Mouse (Mus musculus) MEL (cell line): Measurements from ENCODE around the gene Atp8a2.

Source experiments
- CHD1 ChIP-seq: IDR thresholded peaks from 2 replicates; pipeline ENCODE4 v1.6.1; 2012; ENCODE audit warnings: low read depth, mild to moderate bottlenecking, inconsistent platforms, low read length, improper control_type of control experiment
- CHD2 ChIP-seq: IDR thresholded peaks from 2 replicates; pipeline ENCODE4 v1.6.1; 2011; ENCODE audit warnings: low read length, improper control_type of control experiment
- CTCF ChIP-seq, 3 experiments: IDR thresholded peaks in 2 of 3; conservative IDR thresholded peaks in 1 of 3; 2 replicates each; pipeline ENCODE4 v1.5.1; 2011 to 2012; ENCODE audit warnings: low read length in 3 of 3, low read depth in 2 of 3, mild to moderate bottlenecking in 2 of 3, improper control_type of control experiment in 1 of 3, inconsistent platforms in 1 of 3, mixed read lengths in 1 of 3, moderate library complexity in 1 of 3; ENCODE audit not compliant: control insufficient read depth in 1 of 3, insufficient read depth in 1 of 3, poor library complexity in 1 of 3, severe bottlenecking in 1 of 3
- ETS1 ChIP-seq: IDR thresholded peaks from 2 replicates; pipeline ENCODE4 v1.6.1; 2012; ENCODE audit warnings: low read depth, mild to moderate bottlenecking, inconsistent platforms, low read length, improper control_type of control experiment, moderate library complexity
- MYC ChIP-seq: IDR thresholded peaks from 2 replicates; pipeline ENCODE4 v1.6.1; 2011; ENCODE audit warnings: low read depth, mild to moderate bottlenecking, low read length, improper control_type of control experiment, moderate library complexity
- POLR2A ChIP-seq, 2 experiments: IDR thresholded peaks; 2 replicates each; pipeline ENCODE4 v1.6.1; 2011 to 2012; ENCODE audit warnings: low read length in 2 of 2, mild to moderate bottlenecking in 2 of 2, control low read depth in 1 of 2, improper control_type of control experiment in 1 of 2, low read depth in 1 of 2, moderate library complexity in 1 of 2; ENCODE audit not compliant: control insufficient read depth in 1 of 2, insufficient read depth in 1 of 2, poor library complexity in 1 of 2
- RAD21 ChIP-seq: IDR thresholded peaks from 2 replicates; pipeline ENCODE4 v1.6.1; 2011; ENCODE audit warnings: mild to moderate bottlenecking, low read depth, low read length, improper control_type of control experiment
- SIN3A ChIP-seq: IDR thresholded peaks from 2 replicates; pipeline ENCODE4 v1.6.1; 2012; ENCODE audit warnings: low read length, improper control_type of control experiment, inconsistent platforms
- ZC3H11A ChIP-seq: IDR thresholded peaks from 2 replicates; pipeline ENCODE4 v1.6.1; 2012; ENCODE audit warnings: low read depth, mild to moderate bottlenecking, inconsistent platforms, low read length, improper control_type of control experiment
- ZKSCAN1 ChIP-seq: IDR thresholded peaks from 2 replicates; pipeline ENCODE4 v1.6.1; 2012; ENCODE audit warnings: low read depth, mild to moderate bottlenecking, inconsistent platforms, low read length, improper control_type of control experiment, moderate library complexity

DNA sequence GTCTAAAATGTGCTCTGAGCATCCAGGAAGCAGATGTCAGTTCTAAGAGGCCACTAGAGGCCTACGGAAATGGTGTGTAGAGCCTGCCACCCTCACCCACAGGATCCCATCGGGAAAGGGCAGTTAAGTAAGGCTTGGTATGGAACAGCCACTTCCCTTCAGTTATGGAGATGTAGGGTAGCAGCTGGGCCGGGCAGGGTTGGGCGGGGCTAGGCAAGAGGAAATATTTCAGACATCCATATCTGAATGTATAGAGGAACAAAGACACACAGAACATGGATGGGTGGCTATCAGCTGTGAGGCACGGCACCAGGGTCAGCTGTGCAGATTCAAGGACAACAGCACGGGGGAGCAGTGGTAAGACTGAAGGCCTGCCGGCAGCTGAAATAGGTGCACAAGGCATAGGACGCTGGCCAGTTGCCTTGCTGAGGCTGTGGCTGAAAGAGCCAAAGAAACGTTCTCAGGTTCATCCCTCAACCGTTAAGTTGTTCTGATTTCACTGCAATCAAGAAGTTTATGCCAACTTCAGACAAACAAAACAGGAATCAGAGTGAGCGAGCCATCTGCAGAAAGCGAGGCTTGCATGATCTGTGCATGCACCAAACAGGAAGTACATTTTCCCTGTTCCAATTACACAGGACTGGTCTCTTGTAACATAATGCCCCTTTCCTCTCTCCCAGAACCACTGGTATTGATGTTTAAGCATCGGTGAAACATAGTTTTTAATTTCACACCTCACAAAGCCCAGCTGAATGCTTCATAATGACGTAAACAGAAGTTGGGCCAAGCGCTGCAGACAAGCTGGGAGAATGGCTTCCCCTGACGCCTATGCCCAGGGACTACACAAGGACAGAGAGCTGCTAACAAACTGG, 549.9 kb downstream of the Atp8a2 start:
- TF ChIP-seq POLR2A (IDR thresholded peaks at IDR 0.05; ENCODE audit: control insufficient read depth in 1 of 2, insufficient read depth in 1 of 2, low read depth in 1 of 2, low read length in 2 of 2, poor library complexity in 1 of 2), result no peak
- TF ChIP-seq MYC, result no peak
- TF ChIP-seq ZKSCAN1, result no peak
- TF ChIP-seq ZC3H11A, result no peak
- TF ChIP-seq ETS1, result no peak
- TF ChIP-seq CHD2, result no peak
- no peak for TF ChIP-seq RAD21
- TF ChIP-seq CTCF (IDR thresholded peaks at IDR 0.05 in 2 of 3, conservative IDR thresholded peaks at IDR 0.05 in 1 of 3; ENCODE audit: control insufficient read depth in 1 of 3, insufficient read depth in 1 of 3, low read depth in 2 of 3, low read length in 3 of 3, poor library complexity in 1 of 3, severe bottlenecking in 1 of 3), result no peak
- TF ChIP-seq CHD1, result no peak
- TF ChIP-seq SIN3A, result no peak
